Mouse (Mus musculus) Muller cell, postnatal 12 days (primary cell): ENCODE data around the gene Ogfr.

ENCODE experiments used
- DNase-seq: peaks from one replicate; pipeline ENCODE4 v3.0.0-alpha.2; 2015; ENCODE audit errors: inconsistent ontology term

Ogfr gene

GRCm38 (mm10) chr2:180604781-180605180 is 15.7 kb downstream of the Ogfr start:
- DNase-seq = no peak

GRCm38 (mm10) chr2:180610283-180610682 is 21.2 kb downstream of the Ogfr start:
- DNase-seq = no peak

- no peak for DNase-seq
These were observed 22.8 kb downstream of the Ogfr start for GRCm38 (mm10) chr2:180611882-180612281.

GRCm38 (mm10) chr2:180641576-180642554 is 52.8 kb downstream of the Ogfr start:
- peak; percentile 16 for DNase-seq

- no peak for DNase-seq
These were observed 53.7 kb downstream of the Ogfr start, which contains the start of gene Tcfl5 for GRCm38 (mm10) chr2:180642555-180643260. Gene Tcfl5 (minus strand): TSS chr2:180642708.

- DNase-seq = no peak
These were observed 54.6 kb downstream of the Ogfr start for GRCm38 (mm10) chr2:180643626-180644025.
